Mouse (Mus musculus) testis, adult 2 months (tissue): ENCODE measurements around the gene Lrrc8a.

ENCODE experiments used
- CTCF ChIP-seq: fragments of 200-500 bp; IDR thresholded peaks from 2 replicates; pipeline ENCODE4 v1.5.1; 2012; ENCODE audit warnings: low read depth, mild to moderate bottlenecking, inconsistent platforms, low read length, moderate library complexity; ENCODE audit not compliant: control insufficient read depth, insufficient read depth, insufficient replicate concordance
- POLR2A ChIP-seq: fragments of 200-500 bp; IDR thresholded peaks from 2 replicates; pipeline ENCODE4 v1.6.1; 2012; ENCODE audit warnings: low read depth, mild to moderate bottlenecking, inconsistent platforms, low read length, moderate library complexity; ENCODE audit not compliant: control insufficient read depth

DNA sequence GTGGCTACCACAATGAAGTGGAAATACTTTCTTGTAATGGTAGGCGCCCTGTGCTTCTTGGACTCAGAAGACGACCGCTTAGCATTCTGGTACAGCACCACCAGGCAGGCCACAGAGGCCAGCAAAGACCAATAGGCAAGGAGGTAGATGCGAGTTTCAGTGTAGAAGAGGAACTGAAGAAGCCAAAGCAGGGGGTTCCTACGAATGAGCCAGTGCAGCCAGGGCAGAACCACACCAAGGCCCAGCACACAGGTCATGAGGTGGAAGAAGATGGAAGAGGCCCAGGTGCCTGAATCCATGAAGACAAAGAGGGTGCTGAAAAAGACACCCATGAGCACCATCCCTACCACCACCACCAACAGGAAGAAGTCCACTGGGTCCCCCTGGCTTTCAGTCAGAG, 47.5 kb downstream of the Lrrc8a start:
- TF ChIP-seq CTCF (no peak), POLR2A (no peak)
